27 mouse cellular contexts compared by ENCODE assay signal in genomic region chr3:50923327-50923726, GRCm38 (mm10).
DNase-seq lines count a peak whose midpoint lies in the region; ATAC-seq and TF ChIP-seq lines count a peak whose summit lies in the region.
"Had no signal": no experiment of that assay in that cellular context is flagged by ENCODE, and none has a peak within 500 bp of the region (broad histone marks: within the 10 kb centered on the region; RNA-seq: fewer than 3 reads in every experiment).

No protein-coding gene starts in this region.

- no peaks in the 10 kb centered on the region for H3K36me3 ChIP-seq in forebrain, postnatal 0 days (ENCODE audit: insufficient read depth)
- no peaks in the 10 kb centered on the region for H3K36me3 ChIP-seq in midbrain, embryonic 10.5 days
- H3K36me3 ChIP-seq in midbrain, postnatal 0 days (ENCODE audit: insufficient read depth, low read length): no peaks in the 10 kb centered on the region
- H3K36me3 ChIP-seq in neural tube, embryonic 15.5 days: no peaks in the 10 kb centered on the region
- H3K36me3 ChIP-seq: embryonic facial prominence, embryonic 10.5 days; heart, embryonic 10.5 days; limb, embryonic 12.5 days; liver, embryonic 12.5 days had no signal

- no peaks in the 10 kb centered on the region for H3K9me3 ChIP-seq in forebrain, postnatal 0 days (ENCODE audit: low read length)
- no peaks in the 10 kb centered on the region for H3K9me3 ChIP-seq in midbrain, embryonic 10.5 days (replicated peaks)
- H3K9me3 ChIP-seq in midbrain, postnatal 0 days (ENCODE audit: low read length): no peaks in the 10 kb centered on the region
- no peaks in the 10 kb centered on the region for H3K9me3 ChIP-seq in neural tube, embryonic 15.5 days (replicated peaks)
- H3K9me3 ChIP-seq: embryonic facial prominence, embryonic 10.5 days; heart, embryonic 10.5 days; limb, embryonic 12.5 days; liver, embryonic 12.5 days had no signal

- 28% methylated on average over 7 of the region's 7 CpGs for WGBS in forebrain, postnatal 0 days
- WGBS in midbrain, embryonic 10.5 days: 88% methylated on average over 7 of the region's 7 CpGs
- WGBS in midbrain, postnatal 0 days: 50% methylated on average over 7 of the region's 7 CpGs
- 66% methylated on average over 7 of the region's 7 CpGs for WGBS in neural tube, embryonic 15.5 days

- no peak overlapping the region for H3K4me2 ChIP-seq in forebrain, postnatal 0 days (ENCODE audit: low read depth)
- no peak overlapping the region for H3K4me2 ChIP-seq in midbrain, postnatal 0 days (ENCODE audit: low read depth, low read length, poor library complexity, severe bottlenecking)
- H3K4me2 ChIP-seq in neural tube, embryonic 15.5 days: no peak overlapping the region
- H3K4me2 ChIP-seq: limb, embryonic 12.5 days; liver, embryonic 12.5 days had no signal

- no peaks in the 10 kb centered on the region for H3K4me1 ChIP-seq in forebrain, postnatal 0 days (ENCODE audit: insufficient read depth)
- peaks cover 5% of the 10 kb centered on the region; the same call in 1 of the 2 replicates for H3K4me1 ChIP-seq in midbrain, embryonic 10.5 days
- H3K4me1 ChIP-seq in midbrain, postnatal 0 days (ENCODE audit: insufficient read depth, low read length): no peaks in the 10 kb centered on the region
- H3K4me1 ChIP-seq in neural tube, embryonic 15.5 days: peaks cover 15% of the 10 kb centered on the region
- H3K4me1 ChIP-seq: heart, embryonic 10.5 days; liver, embryonic 12.5 days; megakaryocyte, embryonic 14.5 days had no signal

- intact Hi-C loops in left cerebral cortex, postnatal 10 days (cut with DNase I): no loop called here

- no peak overlapping the region for H3K27ac ChIP-seq in forebrain, postnatal 0 days (ENCODE audit: low read depth, low read length)
- H3K27ac ChIP-seq in midbrain, embryonic 10.5 days (replicated peaks): peak overlapping the region; percentile 3; the same call in 1 of the 2 replicates
- H3K27ac ChIP-seq in midbrain, postnatal 0 days (ENCODE audit: low read depth, low read length): no peak overlapping the region
- H3K27ac ChIP-seq in neural tube, embryonic 15.5 days (replicated peaks): no peak overlapping the region
- H3K27ac ChIP-seq: embryonic facial prominence, embryonic 10.5 days; heart, embryonic 10.5 days; left cerebral cortex, adult 2 months; limb, embryonic 12.5 days; liver, embryonic 12.5 days; stomach, postnatal 0 days had no signal

- no peak for TF ChIP-seq CTCF in forebrain, postnatal 0 days (IDR thresholded peaks at IDR 0.05; ENCODE audit: low read depth)
- no peak for TF ChIP-seq CTCF in midbrain, postnatal 0 days (IDR thresholded peaks at IDR 0.05)

- H3K9ac ChIP-seq in forebrain, postnatal 0 days: no peak overlapping the region
- no peak overlapping the region for H3K9ac ChIP-seq in midbrain, postnatal 0 days (replicated peaks; ENCODE audit: low read length, poor library complexity, severe bottlenecking)
- H3K9ac ChIP-seq in neural tube, embryonic 15.5 days (replicated peaks): no peak overlapping the region
- H3K9ac ChIP-seq: limb, embryonic 12.5 days; liver, embryonic 12.5 days had no signal

- no peaks in the 10 kb centered on the region for H3K27me3 ChIP-seq in forebrain, postnatal 0 days (ENCODE audit: insufficient read depth, low read length)
- no peaks in the 10 kb centered on the region for H3K27me3 ChIP-seq in midbrain, embryonic 10.5 days (ENCODE audit: low read depth, poor library complexity, severe bottlenecking)
- H3K27me3 ChIP-seq in midbrain, postnatal 0 days (ENCODE audit: insufficient read depth, low read length): no peaks in the 10 kb centered on the region
- no peaks in the 10 kb centered on the region for H3K27me3 ChIP-seq in neural tube, embryonic 15.5 days (replicated peaks)
- H3K27me3 ChIP-seq: limb, embryonic 12.5 days; liver, embryonic 12.5 days; megakaryocyte, embryonic 14.5 days had no signal

- peak; percentile 84 for ATAC-seq in forebrain, postnatal 0 days
- ATAC-seq in midbrain, postnatal 0 days (ENCODE audit: low FRiP score): peak; percentile 65
- no peak for ATAC-seq in neural tube, embryonic 15.5 days (ENCODE audit: low FRiP score)
- ATAC-seq: CD4-positive, CD25-positive, alpha-beta regulatory T cell, adult 4 months; liver, embryonic 12.5 days had no signal

- DNase-seq in cerebellum, postnatal 10 days: peak; percentile 26 to 29
- DNase-seq in cerebellum, postnatal 4 days (ENCODE audit: low spot score in 2 of 2): no peak
- DNase-seq in forebrain, postnatal 0 days: no peak
- no peak for DNase-seq in midbrain, embryonic 10.5 days (ENCODE audit: low spot score)
- DNase-seq in midbrain, postnatal 0 days (ENCODE audit: low spot score): peak; percentile 55
- no peak for DNase-seq in left cerebral cortex, postnatal 10 days (ENCODE audit: extremely low spot score in 1 of 2, low spot score in 2 of 2)
- no peak for DNase-seq in Muller cell, postnatal 12 days (ENCODE audit: inconsistent ontology term)
- DNase-seq: adrenal gland, postnatal 25 days; cerebellum, adult 18-20 months; cerebellum, postnatal 36 days; gastrocnemius, adult 2 months; heart, postnatal 10 days; kidney, adult 2 months; kidney, postnatal 25 days; lung, adult 2 months; retina, postnatal 1 day; right cerebral cortex, postnatal 4 days had no signal

- H3K4me3 ChIP-seq in forebrain, postnatal 0 days (ENCODE audit: low read depth, low read length): no peak overlapping the region
- no peak overlapping the region for H3K4me3 ChIP-seq in midbrain, embryonic 10.5 days
- H3K4me3 ChIP-seq in midbrain, postnatal 0 days (ENCODE audit: low read depth, low read length): no peak overlapping the region
- no peak overlapping the region for H3K4me3 ChIP-seq in neural tube, embryonic 15.5 days (replicated peaks)
- H3K4me3 ChIP-seq: embryonic facial prominence, embryonic 10.5 days; heart, embryonic 10.5 days; left cerebral cortex, adult 2 months; limb, embryonic 12.5 days; liver, embryonic 12.5 days; megakaryocyte, embryonic 14.5 days; myocyte had no signal

Comparison
In these comparisons a context has a peak if more than half of its experiments do, and no peak if none do; other contexts are left out.
1. DNase-seq: peak in cerebellum, postnatal 10 days (2 of 2) and midbrain, postnatal 0 days (single experiment); none in cerebellum, postnatal 4 days (0 of 2), forebrain, postnatal 0 days (single experiment), midbrain, embryonic 10.5 days (single experiment), left cerebral cortex, postnatal 10 days (0 of 2) and Muller cell, postnatal 12 days (single experiment).